Mouse (Mus musculus): ENCODE measurements at regions not wholly inside any gene's neighbourhood (a gene's known extent, or its start where the extent isn't known, plus 50 kb on each side); places are given as distances from the start of the nearest gene placed in this dataset.

DNA sequence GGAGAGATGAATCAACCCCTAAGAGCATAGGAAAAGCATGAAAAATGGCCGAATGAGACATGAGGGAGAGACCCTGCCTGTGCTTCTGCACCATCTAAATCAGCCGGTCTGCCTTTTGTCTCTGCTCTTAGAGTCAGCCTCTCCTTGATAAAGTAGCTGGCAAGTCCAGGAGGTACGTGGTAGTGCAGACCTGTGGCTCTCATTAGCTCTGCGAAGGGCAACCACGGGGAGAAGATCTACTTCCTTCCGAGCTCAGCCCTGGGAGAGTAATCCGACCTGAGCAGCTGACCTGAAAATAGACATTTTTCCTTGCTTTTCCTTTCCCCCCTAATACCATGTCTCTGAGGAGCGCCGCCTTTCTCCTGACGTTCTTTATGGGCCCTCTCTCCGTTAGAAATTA lies 971.8 kb downstream of the Robo1 start:
- Histone ChIP-seq H3K36me3 (ENCODE audit: control insufficient read depth in 1 of 2, insufficient read depth in 2 of 2, low read length in 2 of 2) (no peaks in the 10 kb centered on the region), H3K27ac (ENCODE audit: control insufficient read depth, low read depth, low read length) (no peak overlapping the region), H3K79me2 (ENCODE audit: control insufficient read depth, insufficient read depth, low read length, poor library complexity) (no peaks in the 10 kb centered on the region), H3K9me3 (replicated peaks; ENCODE audit: insufficient read depth, low read length) (no peaks in the 10 kb centered on the region), H3K4me3 (ENCODE audit: control insufficient read depth in 1 of 2, insufficient read depth in 1 of 2, low read depth in 2 of 2, low read length in 2 of 2) (no peak overlapping the region), H3K9ac (ENCODE audit: control insufficient read depth, low read depth, low read length, poor library complexity, severe bottlenecking) (no peak overlapping the region), H3K27me3 (ENCODE audit: control insufficient read depth in 1 of 2, insufficient read depth in 2 of 2, low read length in 2 of 2) (no peaks in the 10 kb centered on the region), H3K4me1 (ENCODE audit: control insufficient read depth in 1 of 2, insufficient read depth in 2 of 2, low read length in 2 of 2) (no peaks in the 10 kb centered on the region)
- no peak for TF ChIP-seq BHLHE40 (IDR thresholded peaks at IDR 0.05; ENCODE audit: borderline replicate concordance, low read depth, low read length)
- DNase-seq (ENCODE audit: low read depth, low spot score), result no peak

DNA sequence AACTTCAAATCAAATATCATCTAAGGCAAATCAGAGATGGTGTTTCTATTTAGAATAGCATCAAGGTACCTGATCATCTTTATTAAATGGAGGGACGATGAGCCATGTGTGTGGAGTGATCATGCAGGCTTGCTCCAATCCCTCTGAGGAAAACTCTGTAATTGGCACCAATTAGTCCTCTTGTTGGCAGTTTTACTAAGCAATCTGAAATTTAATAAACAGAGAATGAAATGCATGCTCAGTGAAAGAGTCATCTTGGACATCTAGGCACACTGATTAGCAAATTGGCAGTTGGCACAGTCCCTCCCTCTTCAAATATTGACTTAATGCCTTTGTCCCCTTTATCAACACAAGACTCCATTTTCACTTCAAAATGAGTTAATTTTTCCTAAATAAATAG lies 951.6 kb downstream of the Robo1 start:
- no peaks in the 10 kb centered on the region for H3K9me3 ChIP-seq (replicated peaks; ENCODE audit: insufficient read depth, low read length)
- no peaks in the 10 kb centered on the region for H3K79me2 ChIP-seq (ENCODE audit: control insufficient read depth, insufficient read depth, low read length, poor library complexity)

GRCm38 (mm10) chr16:73259283-73259682 lies 951.2 kb downstream of the Robo1 start:
- H3K79me2 ChIP-seq (ENCODE audit: control insufficient read depth, insufficient read depth, low read length, poor library complexity), result no peaks in the 10 kb centered on the region
- no peak overlapping the region for H3K27ac ChIP-seq (ENCODE audit: control insufficient read depth, low read depth, low read length)
- no peaks in the 10 kb centered on the region for H3K4me1 ChIP-seq (ENCODE audit: control insufficient read depth in 1 of 2, insufficient read depth in 2 of 2, low read length in 2 of 2)
- no peaks in the 10 kb centered on the region for H3K27me3 ChIP-seq (ENCODE audit: control insufficient read depth in 1 of 2, insufficient read depth in 2 of 2, low read length in 2 of 2)
- no peak for TF ChIP-seq CTCF (IDR thresholded peaks at IDR 0.05 in 2 of 3, conservative IDR thresholded peaks at IDR 0.05 in 1 of 3; ENCODE audit: control insufficient read depth in 1 of 3, insufficient read depth in 1 of 3, low read depth in 2 of 3, low read length in 3 of 3, poor library complexity in 1 of 3, severe bottlenecking in 1 of 3)
- H3K9me3 ChIP-seq (replicated peaks; ENCODE audit: insufficient read depth, low read length), result no peaks in the 10 kb centered on the region
- no peaks in the 10 kb centered on the region for H3K36me3 ChIP-seq (ENCODE audit: control insufficient read depth in 1 of 2, insufficient read depth in 2 of 2, low read length in 2 of 2)
- H3K9ac ChIP-seq (ENCODE audit: control insufficient read depth, low read depth, low read length, poor library complexity, severe bottlenecking), result no peak overlapping the region
- no peak for DNase-seq (ENCODE audit: low read depth, low spot score)
- no peak overlapping the region for H3K4me3 ChIP-seq (ENCODE audit: control insufficient read depth in 1 of 2, insufficient read depth in 1 of 2, low read depth in 2 of 2, low read length in 2 of 2)

More for the DNA sequence above, 951.6 kb downstream of the Robo1 start:
- no peak overlapping the region for H3K27ac ChIP-seq (ENCODE audit: control insufficient read depth, low read depth, low read length)
- no peak overlapping the region for H3K4me3 ChIP-seq (ENCODE audit: control insufficient read depth in 1 of 2, insufficient read depth in 1 of 2, low read depth in 2 of 2, low read length in 2 of 2)
- H3K36me3 ChIP-seq (ENCODE audit: control insufficient read depth in 1 of 2, insufficient read depth in 2 of 2, low read length in 2 of 2), result no peaks in the 10 kb centered on the region
- H3K9ac ChIP-seq (ENCODE audit: control insufficient read depth, low read depth, low read length, poor library complexity, severe bottlenecking), result no peak overlapping the region
- TF ChIP-seq POLR2A (IDR thresholded peaks at IDR 0.05; ENCODE audit: control insufficient read depth in 1 of 2, insufficient read depth in 1 of 2, low read depth in 1 of 2, low read length in 2 of 2, poor library complexity in 1 of 2), result no peak
- TF ChIP-seq RCOR1 (IDR thresholded peaks at IDR 0.05; ENCODE audit: low read depth, low read length), result no peak
- TF ChIP-seq GABPA (IDR thresholded peaks at IDR 0.05; ENCODE audit: low read depth, low read length), result no peak
- no peak for TF ChIP-seq KAT2A (conservative IDR thresholded peaks at IDR 0.05; ENCODE audit: low read depth, low read length)
- no peak for TF ChIP-seq SMC3 (IDR thresholded peaks at IDR 0.05; ENCODE audit: low read depth, low read length)
- TF ChIP-seq CHD1 (IDR thresholded peaks at IDR 0.05; ENCODE audit: low read depth, low read length), result no peak
- no peak for TF ChIP-seq CHD2 (IDR thresholded peaks at IDR 0.05; ENCODE audit: low read length)
- TF ChIP-seq MYC (IDR thresholded peaks at IDR 0.05; ENCODE audit: low read depth, low read length), result no peak
- TF ChIP-seq MXI1 (IDR thresholded peaks at IDR 0.05; ENCODE audit: low read depth, low read length), result no peak
- TF ChIP-seq ZKSCAN1 (IDR thresholded peaks at IDR 0.05; ENCODE audit: low read depth, low read length), result no peak
- no peak for TF ChIP-seq CTCF (IDR thresholded peaks at IDR 0.05 in 2 of 3, conservative IDR thresholded peaks at IDR 0.05 in 1 of 3; ENCODE audit: control insufficient read depth in 1 of 3, insufficient read depth in 1 of 3, low read depth in 2 of 3, low read length in 3 of 3, poor library complexity in 1 of 3, severe bottlenecking in 1 of 3)
- TF ChIP-seq ZNF384 (IDR thresholded peaks at IDR 0.05; ENCODE audit: low read depth, low read length), result no peak
- TF ChIP-seq UBTF (IDR thresholded peaks at IDR 0.05; ENCODE audit: borderline replicate concordance, insufficient read depth, low read depth, low read length), result no peak
- H3K4me1 ChIP-seq (ENCODE audit: control insufficient read depth in 1 of 2, insufficient read depth in 2 of 2, low read length in 2 of 2), result no peaks in the 10 kb centered on the region
- no peak for DNase-seq (ENCODE audit: low read depth, low spot score)
- H3K27me3 ChIP-seq (ENCODE audit: control insufficient read depth in 1 of 2, insufficient read depth in 2 of 2, low read length in 2 of 2), result no peaks in the 10 kb centered on the region

Data from MEL (cell line).